In the genomic region with DNA sequence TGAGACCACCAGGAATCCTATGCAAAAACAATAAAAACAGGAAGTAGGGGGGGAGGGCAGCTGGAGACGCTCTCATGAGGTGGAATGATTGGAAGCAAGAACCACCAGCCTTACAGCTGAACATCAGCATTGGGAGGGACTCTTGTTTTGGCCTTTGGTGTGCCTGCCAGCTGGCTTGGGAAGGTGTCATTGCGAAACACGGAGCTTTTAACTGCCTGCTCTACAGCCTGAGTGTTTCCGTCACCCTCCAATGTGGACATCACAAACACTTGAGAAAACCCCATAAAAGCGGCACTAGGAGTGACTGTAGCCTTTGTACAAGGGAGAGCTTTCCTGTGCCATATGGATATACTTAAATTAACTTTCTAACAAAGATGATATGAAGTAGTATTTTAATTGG, we compare ENCODE assay signal across 11 mouse cellular contexts. TPM values are rescaled to one million over a fixed set of nuclear protein-coding genes. Genes with fewer than 3 reads are reported as not detected.
A peak's percentile ranks its signal among the peaks of the same experiment; 100 is the strongest.
DNase-seq lines count a peak whose midpoint lies in the region; ATAC-seq lines count a peak whose summit lies in the region.
"Had no signal": no experiment of that assay in that cellular context is flagged by ENCODE, and none has a peak within 500 bp of the region (broad histone marks: within the 10 kb centered on the region; RNA-seq: fewer than 3 reads in every experiment).

No protein-coding gene starts in this region.

- no peak overlapping the region for H3K4me3 ChIP-seq in midbrain, embryonic 14.5 days (replicated peaks; ENCODE audit: low read depth, low read length)
- H3K4me3 ChIP-seq: embryonic facial prominence, embryonic 15.5 days; liver, embryonic 13.5 days; neural tube, embryonic 12.5 days had no signal

- no peaks in the 10 kb centered on the region for H3K27me3 ChIP-seq in midbrain, embryonic 14.5 days (ENCODE audit: control insufficient read depth, insufficient read depth, low read length)
- H3K27me3 ChIP-seq: embryonic facial prominence, embryonic 15.5 days; liver, embryonic 13.5 days; neural tube, embryonic 12.5 days had no signal

- no peaks in the 10 kb centered on the region for H3K36me3 ChIP-seq in midbrain, embryonic 14.5 days (ENCODE audit: control insufficient read depth, insufficient read depth, low read length)
- H3K36me3 ChIP-seq: embryonic facial prominence, embryonic 15.5 days; liver, embryonic 13.5 days; neural tube, embryonic 12.5 days had no signal

- no peak overlapping the region for H3K4me2 ChIP-seq in midbrain, embryonic 14.5 days (ENCODE audit: low read length)
- H3K4me2 ChIP-seq: embryonic facial prominence, embryonic 15.5 days; liver, embryonic 13.5 days; neural tube, embryonic 12.5 days had no signal

- peak; percentile 34; the same call in 1 of the 2 replicates for ATAC-seq in megakaryocyte progenitor cell, adult 5-6 weeks (replicated peaks; ENCODE audit: poor library complexity)
- ATAC-seq in midbrain, embryonic 14.5 days (ENCODE audit: low FRiP score, low TSS enrichment): no peak

- H3K27ac ChIP-seq in midbrain, embryonic 14.5 days (replicated peaks; ENCODE audit: low read depth, low read length): no peak overlapping the region
- H3K27ac ChIP-seq: embryonic facial prominence, embryonic 15.5 days; liver, embryonic 13.5 days; neural tube, embryonic 12.5 days had no signal

- no peaks in the 10 kb centered on the region for H3K9me3 ChIP-seq in midbrain, embryonic 14.5 days (ENCODE audit: control insufficient read depth, low read length)
- H3K9me3 ChIP-seq: embryonic facial prominence, embryonic 15.5 days; liver, embryonic 13.5 days; neural tube, embryonic 12.5 days had no signal

- peak; percentile 58 for DNase-seq in NIH3T3 (ENCODE audit: low read depth)
- DNase-seq in adrenal gland, postnatal 10 days: peak; percentile 80
- DNase-seq in heart, postnatal 10 days: peak; percentile 77 to 81
- no peak for DNase-seq in frontal cortex, postnatal 36 days (ENCODE audit: low spot score in 2 of 2)
- DNase-seq in midbrain, embryonic 14.5 days: no peak
- DNase-seq in thymus, postnatal 10 days (ENCODE audit: low spot score in 2 of 2): no peak
- DNase-seq: cerebellum, adult 11 months; liver, embryonic 13.5 days had no signal

- H3K9ac ChIP-seq in midbrain, embryonic 14.5 days (replicated peaks; ENCODE audit: low read length): no peak overlapping the region
- H3K9ac ChIP-seq: embryonic facial prominence, embryonic 15.5 days; liver, embryonic 13.5 days; neural tube, embryonic 12.5 days had no signal

- 86% methylated on average over 5 of the region's 5 CpGs for WGBS in midbrain, embryonic 14.5 days

- no peaks in the 10 kb centered on the region for H3K4me1 ChIP-seq in midbrain, embryonic 14.5 days (ENCODE audit: control insufficient read depth, insufficient read depth, low read length)
- H3K4me1 ChIP-seq: liver, embryonic 13.5 days; neural tube, embryonic 12.5 days had no signal

- intact Hi-C loops in heart, postnatal 10 days (cut with DNase I): no loop called here

RNA-seq across cellular contexts. Expression of gene Il33, which starts 5.4 kb away (rescaled TPM):
- total RNA-seq in adrenal gland, postnatal 10 days (2021): 10 to 100 TPM; 14.5 to 15.9 TPM
- 1 to 10 TPM; 2.5 to 5.2 TPM for total RNA-seq in heart, postnatal 10 days (2021)
- total RNA-seq in megakaryocyte progenitor cell, adult 5-6 weeks (2015): not detected in 2 replicates
- total RNA-seq in megakaryocyte progenitor cell, adult 5-6 weeks (2017): not detected in 2 replicates
- 0.25 and 0.43 TPM in 2 replicates for polyA plus RNA-seq in midbrain, embryonic 14.5 days (2014; fragmentation: Nextera tagmentation; extraction: Ambion mirVana)

Comparison
In these comparisons a context has a peak if more than half of its experiments do, and no peak if none do; other contexts are left out.
1. DNase-seq: peak in NIH3T3 (single experiment), adrenal gland, postnatal 10 days (single experiment) and heart, postnatal 10 days (2 of 2); none in frontal cortex, postnatal 36 days (0 of 2), midbrain, embryonic 14.5 days (single experiment) and thymus, postnatal 10 days (0 of 2).